Mouse (Mus musculus) liver, embryonic 13.5 days (tissue): ENCODE results near the gene Spata31d1d. TPM values are rescaled to one million over a fixed set of nuclear protein-coding genes. Genes with fewer than 3 reads are reported as not detected.
A peak's percentile ranks its signal among the peaks of the same experiment; 100 is the strongest.

Experiments
- ATAC-seq: fragments of 200-750 bp; cut with Nextera tagmentation; 2 replicates; pipeline ENCODE4 v1.8.0; 2017; ENCODE audit warnings: low read depth, mild to moderate bottlenecking, moderate number of reproducible peaks, moderate library complexity
- DNase-seq: peaks from one replicate; pipeline ENCODE4 v3.0.0; 2022
- H3K27ac ChIP-seq: fragments of 300-500 bp; sonication (generic); 2 replicates; pipeline ENCODE4 v1.5.1; 2015; ENCODE audit warnings: moderate library complexity, mild to moderate bottlenecking, inconsistent platforms
- H3K27me3 ChIP-seq: fragments of 300-500 bp; sonication (generic); 2 replicates; pipeline ENCODE4 v1.6.1; 2015; ENCODE audit warnings: mild to moderate bottlenecking, inconsistent platforms
- H3K36me3 ChIP-seq: fragments of 300-500 bp; sonication (generic); 2 replicates; pipeline ENCODE4 v1.6.1; 2015; ENCODE audit warnings: mild to moderate bottlenecking, inconsistent platforms
- H3K4me1 ChIP-seq: fragments of 300-500 bp; sonication (generic); replicated peaks from 2 replicates; pipeline ENCODE4 v1.6.1; 2015; ENCODE audit warnings: inconsistent platforms
- H3K4me2 ChIP-seq: fragments of 300-500 bp; sonication (generic); 2 replicates; pipeline ENCODE4 v1.6.1; 2015; ENCODE audit warnings: inconsistent platforms, mild to moderate bottlenecking, moderate library complexity
- H3K4me3 ChIP-seq: fragments of 300-500 bp; sonication (generic); replicated peaks from 2 replicates; pipeline ENCODE4 v1.5.1; 2015; ENCODE audit warnings: mild to moderate bottlenecking, inconsistent platforms
- H3K9ac ChIP-seq: fragments of 300-500 bp; sonication (generic); 2 replicates; pipeline ENCODE4 v1.6.1; 2015; ENCODE audit warnings: mild to moderate bottlenecking, inconsistent platforms
- H3K9me3 ChIP-seq: fragments of 300-500 bp; sonication (generic); replicated peaks from 2 replicates; pipeline ENCODE4 v1.6.1; 2016; ENCODE audit warnings: inconsistent platforms
- WGBS: fragments of 180-500 bp; shearing (Covaris S2); methylation state at CpG from one replicate; pipeline ENCODE4 v1.1.7; 2015; ENCODE audit not compliant: insufficient replicate concordance; 5-methylcytosine and 5-hydroxymethylcytosine counted together
- polyA plus RNA-seq: library from polyadenylated mRNA; unstranded; fragments of >200 nt; fragmentation: Nextera tagmentation; extraction: Ambion mirVana; gene quantifications from 2 replicates; pipeline ENCODE4 v1.2.1, GENCODE M21; 2015

Gene Spata31d1d
- polyA plus RNA-seq, 1 experiment from 2014 or later, result not detected

- peaks cover 4% of the 10 kb centered on the region; the same call in 1 of the 2 replicates for H3K36me3 ChIP-seq
- peaks cover 63% of the 10 kb centered on the region for H3K4me1 ChIP-seq
- 46% methylated on average over 12 of the region's 12 CpGs for WGBS
- H3K9ac ChIP-seq, result no peak overlapping the region
- H3K9me3 ChIP-seq, result no peaks in the 10 kb centered on the region
- ATAC-seq, result no peak
- peak overlapping the region; percentile 92; the same call in 1 of the 2 replicates for H3K27ac ChIP-seq
- peak overlapping the region; percentile 84 for H3K4me3 ChIP-seq
- 0 out of 2 replicates have a peak, but pooled peaks cover under 1% of the 10 kb centered on the region for H3K27me3 ChIP-seq
- DNase-seq, result no peak
- peak overlapping the region; percentile 75 for H3K4me2 ChIP-seq
Observed at GRCm38 (mm10) chr13:59676316-59677229, 55.0 kb downstream of the Spata31d1d start.

Other genes starting within 250 kb of the Spata31d1d start
- gene Agtpbp1, start 146.5 kb downstream of the Spata31d1d start, polyA plus RNA-seq, result 9.2 and 11.0 TPM in 2 replicates
- 35.8 and 43.8 TPM in 2 replicates for gene Naa35, start 146.5 kb downstream of the Spata31d1d start, polyA plus RNA-seq
- gene Golm1, start 55.9 kb downstream of the Spata31d1d start, polyA plus RNA-seq, result 47.0 and 57.9 TPM in 2 replicates
- gene 4921517D22Rik, start 37.6 kb downstream of the Spata31d1d start, polyA plus RNA-seq, result not detected in 2 replicates
- gene Spata31d1a, start 21.4 kb downstream of the Spata31d1d start, polyA plus RNA-seq, result 0.03 TPM in 1 of 2 replicates, not detected in the other
- not detected in 2 replicates for gene Spata31d1b, start 19.5 kb downstream of the Spata31d1d start, polyA plus RNA-seq
- not detected in 2 replicates for gene 1700014D04Rik, start 15.0 kb upstream of the Spata31d1d start, polyA plus RNA-seq
- gene Isca1, start 38.1 kb upstream of the Spata31d1d start, polyA plus RNA-seq, result 218 and 244 TPM in 2 replicates
- not detected in 2 replicates for gene Gm49354, start 50.5 kb upstream of the Spata31d1d start, polyA plus RNA-seq
- 54.4 and 61.8 TPM in 2 replicates for gene Tut7, start 91.4 kb upstream of the Spata31d1d start, polyA plus RNA-seq